Mouse (Mus musculus) adrenal gland, postnatal 36 days (tissue): ENCODE results near the gene Cuedc2. TPM values are rescaled to one million over a fixed set of nuclear protein-coding genes. Genes with fewer than 3 reads are reported as not detected.

Source experiments
- microRNA-seq: library from miRNA; unstranded; fragments of <30 nt; microRNA quantifications from one replicate; pipeline ENCODE4 v1.2.0, GENCODE M21; 2021
- total RNA-seq, 2 experiments: library from RNA; stranded (reverse); gene quantifications; 2 replicates each; pipeline ENCODE4 v1.2.3; 2021

Cuedc2 gene
- total RNA-seq, 2 experiments from 2014 or later: 74.7 to 77.8 TPM

Small RNAs within 50 kb of the gene (microRNA-seq; reads per million reads assigned to microRNA genes)
- gene Mir146b: 0.75 reads per million

Other genes starting within 250 kb of the Cuedc2 start
- gene Elovl3, start 206.8 kb downstream of the Cuedc2 start, total RNA-seq: 10 to 100 TPM in 1 of 2 experiments, 1 to 10 TPM in 1; 6.1 to 26.5 TPM
- gene Pitx3, start 190.4 kb downstream of the Cuedc2 start, total RNA-seq: under 1 TPM in 1 of 2 experiments, not detected in 1; 0.26 TPM
- 10 to 100 TPM; 60.6 to 77.4 TPM for gene Gbf1, start 186.2 kb downstream of the Cuedc2 start, total RNA-seq
- gene Nfkb2, start 34.4 kb downstream of the Cuedc2 start, total RNA-seq: 10 to 100 TPM; 39.9 to 42.6 TPM
- gene Psd, start 11.5 kb downstream of the Cuedc2 start, total RNA-seq: 1 to 10 TPM; 6.0 to 7.5 TPM
- gene Fbxl15, start 10.5 kb downstream of the Cuedc2 start, total RNA-seq: 10 to 100 TPM in 1 of 2 experiments, 1 to 10 TPM in 1; 9.2 to 10.0 TPM
- 1 to 10 TPM; 5.2 to 7.5 TPM for gene Mfsd13a, start 2.4 kb upstream of the Cuedc2 start, total RNA-seq
- gene 2310034G01Rik, start 11.6 kb upstream of the Cuedc2 start, total RNA-seq: 1 to 10 TPM; 1.3 TPM
- gene Actr1a, start 57.0 kb upstream of the Cuedc2 start, total RNA-seq: 100 to 1,000 TPM; 107 to 111 TPM
- 10 to 100 TPM; 24.2 to 25.4 TPM for gene Sufu, start 58.2 kb upstream of the Cuedc2 start, total RNA-seq
- 10 to 100 TPM; 47.3 to 53.3 TPM for gene Trim8, start 163.0 kb upstream of the Cuedc2 start, total RNA-seq
- 10 to 100 TPM; 43.3 to 67.7 TPM for gene Arl3, start 234.5 kb upstream of the Cuedc2 start, total RNA-seq
- gene Sfxn2, start 234.7 kb upstream of the Cuedc2 start, total RNA-seq: 10 to 100 TPM in 1 of 2 experiments, 1 to 10 TPM in 1; 7.9 to 11.5 TPM